Mouse (Mus musculus) embryonic fibroblast, embryonic 13.5 days (primary cell): Measurements from ENCODE around the gene Nmur1. TPM values are rescaled to one million over a fixed set of nuclear protein-coding genes. Genes with fewer than 3 reads are reported as not detected.
A peak's percentile ranks its signal among the peaks of the same experiment; 100 is the strongest.

Experiments
- H3K27ac ChIP-seq: 2 replicates; pipeline ENCODE4 v1.5.1; 2012; ENCODE audit warnings: low read length, control low read depth, inconsistent platforms; ENCODE audit not compliant: insufficient read depth
- H3K4me1 ChIP-seq: 2 replicates; pipeline ENCODE4 v1.6.1; 2011; ENCODE audit warnings: low read length; ENCODE audit not compliant: control insufficient read depth, insufficient read depth
- H3K4me3 ChIP-seq: 2 replicates; pipeline ENCODE4 v1.5.1; 2011; ENCODE audit warnings: mild to moderate bottlenecking, control low read depth, low read length; ENCODE audit not compliant: insufficient read depth
- CTCF ChIP-seq: IDR thresholded peaks from 2 replicates; pipeline ENCODE4 v1.5.1; 2011; ENCODE audit warnings: mild to moderate bottlenecking, control low read depth, low read length, moderate library complexity, borderline replicate concordance; ENCODE audit not compliant: insufficient read depth
- POLR2A ChIP-seq: IDR thresholded peaks from 2 replicates; pipeline ENCODE4 v1.6.1; 2011; ENCODE audit warnings: low read depth, mild to moderate bottlenecking, control low read depth, low read length, moderate library complexity
- polyA plus RNA-seq: library from polyadenylated mRNA; stranded (reverse); fragments of >200 nt; gene quantifications from 2 replicates; pipeline ENCODE4 v1.2.4, GENCODE M21; 2011; ENCODE audit warnings: low read depth; ENCODE audit not compliant: missing spikeins, insufficient read length

The Nmur1 gene
- polyA plus RNA-seq, 1 experiment = not detected

DNA sequence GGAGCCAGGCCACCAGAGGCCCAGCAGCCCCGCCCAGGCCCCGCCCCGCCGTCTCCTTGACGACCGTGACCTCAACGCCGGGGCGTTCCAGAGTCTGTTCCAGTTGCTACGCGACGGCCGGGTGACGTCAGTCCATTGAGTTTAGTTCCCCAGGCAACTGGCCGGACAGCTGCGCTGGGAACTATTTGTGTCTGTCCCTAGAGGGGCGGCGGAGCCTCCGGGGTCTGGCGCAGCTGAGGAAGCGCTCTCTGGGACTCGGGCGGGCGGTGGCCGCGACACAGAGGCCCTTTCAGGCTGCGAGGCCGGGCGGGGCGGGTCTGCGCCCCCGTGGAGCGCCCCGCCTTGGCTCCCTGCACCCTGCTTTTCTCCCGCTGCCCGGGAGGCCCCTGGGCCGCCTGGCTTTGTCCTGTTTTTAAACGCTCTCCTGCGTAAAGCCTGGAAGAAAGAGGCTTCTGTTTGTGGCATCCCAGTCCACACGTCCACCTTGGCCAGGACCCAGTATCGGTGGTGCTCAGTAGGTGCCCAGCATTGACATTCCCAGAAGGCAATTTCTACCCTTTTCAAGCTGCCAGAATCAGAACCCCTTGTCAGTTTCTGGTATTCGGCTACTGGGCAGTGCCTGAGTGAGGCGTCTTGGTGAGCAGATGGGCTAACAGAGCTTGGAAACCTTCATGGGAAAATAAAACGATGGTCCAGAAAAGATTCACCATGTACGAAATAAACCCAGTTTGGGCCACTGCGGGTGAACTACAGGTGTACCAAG is 8.6 kb upstream of the Nmur1 start:
- peaks cover 14% of the 10 kb centered on the region for H3K4me1 ChIP-seq
- H3K27ac ChIP-seq = peak overlapping the region; percentile 96
- no peak for TF ChIP-seq CTCF
- TF ChIP-seq POLR2A = peak; percentile 42
- H3K4me3 ChIP-seq = peak overlapping the region; percentile 17

DNA sequence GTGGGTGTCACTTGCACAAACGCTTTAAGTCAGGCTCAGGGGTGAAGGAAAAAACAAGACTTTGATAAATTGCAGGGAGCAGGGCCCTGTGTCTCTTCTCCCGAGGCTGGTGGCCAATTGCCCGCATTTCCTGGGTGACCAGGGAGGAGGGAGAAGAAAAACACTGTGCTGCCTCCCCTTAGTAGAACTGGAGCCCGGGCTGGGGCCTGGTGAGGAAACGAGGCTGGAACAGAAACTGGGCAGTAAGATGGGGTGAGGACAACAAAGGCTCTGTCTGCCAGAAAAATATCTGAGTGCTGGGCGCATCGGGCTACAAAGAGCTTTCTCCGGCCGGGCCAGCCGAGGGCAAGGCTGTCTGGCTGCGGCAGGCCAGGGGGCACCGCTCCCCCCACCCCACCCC is 8.0 kb upstream of the Nmur1 start:
- Histone ChIP-seq H3K4me3 (no peak overlapping the region), H3K4me1 (peaks cover 12% of the 10 kb centered on the region), H3K27ac (peak overlapping the region; percentile 84)
- TF ChIP-seq POLR2A (peak; percentile 39), CTCF (no peak)

DNA sequence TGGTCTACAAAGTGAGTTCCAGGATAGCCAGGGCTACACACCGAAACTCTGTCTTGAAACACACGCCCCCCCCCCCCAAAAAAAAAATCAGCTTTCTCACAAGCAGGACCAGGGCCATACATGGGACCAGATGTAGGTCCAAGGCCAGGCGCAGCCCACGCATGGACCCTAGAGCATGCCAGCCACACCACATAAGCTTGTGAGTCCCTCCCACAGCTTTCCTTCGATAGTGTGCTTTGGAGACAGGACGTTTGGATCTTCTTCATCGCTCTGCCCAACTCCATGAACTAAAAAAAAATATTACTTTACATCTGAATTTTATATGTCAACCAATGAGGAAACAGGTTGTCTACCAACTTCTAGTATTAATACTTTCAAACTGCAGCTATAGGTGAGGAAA is 7.3 kb upstream of the Nmur1 start:
- H3K4me3 ChIP-seq = no peak overlapping the region
- peaks cover 9% of the 10 kb centered on the region for H3K4me1 ChIP-seq
- no peak for TF ChIP-seq POLR2A
- TF ChIP-seq CTCF = no peak
- H3K27ac ChIP-seq = no peak overlapping the region

DNA sequence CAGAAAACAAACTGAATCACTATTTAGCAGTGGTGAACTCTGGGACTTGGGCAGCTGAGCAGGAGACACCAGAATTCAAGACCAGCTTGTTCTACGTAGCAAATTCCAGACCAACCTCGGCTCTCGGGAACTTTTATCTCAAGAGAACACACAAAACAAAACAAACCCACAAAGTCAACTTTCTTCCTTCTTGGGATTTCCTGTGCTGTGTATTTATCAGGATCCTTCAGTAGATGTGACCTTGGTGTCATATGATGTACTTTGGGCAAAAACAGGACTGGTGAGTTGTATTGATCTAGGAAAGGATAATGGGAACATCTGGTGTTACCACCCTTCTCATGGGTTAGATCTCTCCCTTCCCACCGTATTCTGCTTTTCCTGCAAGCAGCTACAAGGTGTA is 6.8 kb upstream of the Nmur1 start:
- Histone ChIP-seq H3K4me3 (no peak overlapping the region), H3K27ac (no peak overlapping the region), H3K4me1 (peaks cover 5% of the 10 kb centered on the region)
- TF ChIP-seq CTCF (no peak), POLR2A (no peak)

DNA sequence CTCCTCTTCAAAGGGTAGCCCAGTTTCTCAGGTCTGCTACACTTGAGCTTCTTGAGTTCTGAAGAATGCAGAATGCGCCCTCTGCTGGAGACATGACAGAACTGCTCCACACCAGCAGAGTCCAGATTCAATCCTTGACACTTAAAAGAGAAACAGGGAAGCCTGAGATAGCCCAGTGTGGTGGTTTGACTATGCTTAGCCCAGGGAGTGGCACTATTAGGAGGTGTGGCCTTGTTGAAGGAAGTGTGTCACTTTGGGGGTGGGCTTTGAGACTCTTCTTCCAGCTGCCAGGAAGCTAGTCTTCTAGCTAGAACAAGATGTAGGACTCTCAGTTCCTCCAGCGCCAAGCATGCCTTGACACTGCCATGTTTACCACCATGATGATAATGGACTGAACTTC is 4.0 kb upstream of the Nmur1 start:
- Histone ChIP-seq H3K4me3 (no peak overlapping the region), H3K27ac (no peak overlapping the region)

DNA sequence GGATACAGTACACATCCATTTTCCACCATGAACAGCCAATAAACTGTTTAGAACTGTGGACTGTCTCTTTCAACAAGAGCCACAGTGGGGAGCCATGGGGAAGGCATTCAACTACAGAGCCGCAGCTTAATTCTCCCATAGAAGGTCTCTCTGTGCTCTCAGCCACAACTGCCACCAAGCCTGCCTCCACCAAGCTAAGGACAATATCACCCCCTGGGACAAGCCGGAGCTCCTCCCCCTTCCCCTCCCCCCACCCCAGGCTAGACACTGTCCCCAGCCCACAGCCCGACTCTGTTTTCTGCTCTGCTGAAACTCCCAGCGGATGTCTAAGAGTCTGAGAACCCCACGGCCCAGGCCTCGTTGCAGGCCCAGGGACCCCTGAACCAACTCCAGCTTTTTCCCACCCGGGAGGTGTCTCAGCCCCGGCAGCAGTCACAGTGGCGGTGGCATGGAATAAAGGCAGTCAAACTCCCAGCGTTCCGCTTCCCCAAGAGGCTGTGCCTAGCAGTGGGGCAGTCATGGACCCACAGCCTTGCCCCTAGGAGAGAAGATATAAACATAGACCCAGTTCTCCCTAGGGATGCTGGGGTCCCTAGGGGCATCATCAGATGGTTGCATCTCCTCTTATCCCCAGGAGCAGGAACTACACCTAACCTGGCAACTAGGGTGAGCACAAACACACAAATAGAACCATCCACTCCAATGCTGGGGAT is 1.0 kb downstream of the Nmur1 start:
- Histone ChIP-seq H3K4me3 (no peak overlapping the region), H3K27ac (no peak overlapping the region), H3K4me1 (no peaks in the 10 kb centered on the region)
- no peak for TF ChIP-seq CTCF
- TF ChIP-seq POLR2A = no peak

More for the DNA sequence above, 4.0 kb upstream of the Nmur1 start:
- TF ChIP-seq CTCF = peak; percentile 68; the same call in 1 of the 2 replicates
- TF ChIP-seq POLR2A = no peak
- H3K4me1 ChIP-seq = no peaks in the 10 kb centered on the region

DNA sequence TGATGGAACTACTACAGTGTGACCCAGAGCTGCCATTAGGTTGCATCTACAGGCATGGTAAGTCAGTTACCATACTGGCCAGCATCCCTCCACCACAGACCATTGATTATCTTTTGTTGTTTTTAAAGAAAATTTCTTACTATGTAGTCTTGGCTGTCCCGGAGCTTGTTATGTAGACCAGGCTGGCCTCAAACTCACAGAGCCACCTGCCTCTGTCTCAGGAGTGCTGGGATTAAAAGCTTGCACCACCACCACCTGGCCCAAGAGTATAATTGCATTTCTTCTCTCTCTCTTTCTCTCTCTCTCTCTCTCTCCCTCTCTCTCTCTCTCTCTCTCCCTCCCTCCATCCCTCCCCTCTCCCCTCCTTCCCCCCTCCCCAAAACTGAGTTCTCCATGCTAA is 1.7 kb downstream of the Nmur1 start:
- no peak for TF ChIP-seq CTCF
- TF ChIP-seq POLR2A = no peak
- Histone ChIP-seq H3K4me1 (no peaks in the 10 kb centered on the region), H3K27ac (no peak overlapping the region), H3K4me3 (no peak overlapping the region)

DNA sequence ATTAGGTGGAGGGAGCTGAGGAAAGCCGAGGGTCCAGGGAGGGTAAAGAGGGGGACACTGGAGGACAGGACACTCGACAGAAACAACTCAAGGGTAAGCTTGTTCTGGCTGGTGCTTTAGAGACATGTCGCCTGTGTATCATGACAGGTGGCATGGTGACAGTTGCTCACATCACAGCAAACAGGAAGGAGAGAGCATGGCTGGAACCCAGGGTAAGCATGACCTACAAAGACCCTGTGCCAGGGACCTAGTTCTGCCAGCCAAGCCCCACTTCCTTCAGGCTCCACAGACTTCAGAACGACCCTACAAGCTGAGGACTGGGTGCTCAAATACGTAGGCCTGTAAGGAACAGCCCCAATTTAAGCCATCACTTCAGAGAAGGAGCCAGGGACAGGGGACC is 2.1 kb downstream of the Nmur1 start:
- no peak for TF ChIP-seq POLR2A
- no peak for TF ChIP-seq CTCF
- no peak overlapping the region for H3K4me3 ChIP-seq
- H3K4me1 ChIP-seq = no peaks in the 10 kb centered on the region
- H3K27ac ChIP-seq = no peak overlapping the region

DNA sequence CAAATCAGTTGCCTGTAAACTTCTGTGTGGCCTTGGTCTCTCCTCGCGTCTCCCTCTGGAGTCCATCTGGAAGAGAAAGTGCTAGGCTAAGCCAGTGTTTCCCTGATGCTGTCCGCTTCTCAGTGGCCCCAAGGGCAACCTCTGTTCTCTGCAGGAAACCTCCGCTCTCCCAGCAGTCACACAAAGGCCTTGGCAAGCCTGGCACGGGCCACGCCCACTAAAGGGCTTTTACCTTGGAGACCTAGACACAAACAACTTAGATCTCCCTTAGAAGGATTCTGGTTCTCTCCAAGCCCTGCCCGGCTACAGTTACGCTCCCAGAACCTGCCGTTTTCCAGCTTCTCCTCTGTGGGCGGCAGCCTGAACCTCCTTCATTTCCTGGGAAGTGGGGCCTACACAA is 5.0 kb downstream of the Nmur1 start:
- no peak overlapping the region for H3K4me3 ChIP-seq
- H3K27ac ChIP-seq = no peak overlapping the region
- no peaks in the 10 kb centered on the region for H3K4me1 ChIP-seq
- TF ChIP-seq CTCF (no peak), POLR2A (no peak)

DNA sequence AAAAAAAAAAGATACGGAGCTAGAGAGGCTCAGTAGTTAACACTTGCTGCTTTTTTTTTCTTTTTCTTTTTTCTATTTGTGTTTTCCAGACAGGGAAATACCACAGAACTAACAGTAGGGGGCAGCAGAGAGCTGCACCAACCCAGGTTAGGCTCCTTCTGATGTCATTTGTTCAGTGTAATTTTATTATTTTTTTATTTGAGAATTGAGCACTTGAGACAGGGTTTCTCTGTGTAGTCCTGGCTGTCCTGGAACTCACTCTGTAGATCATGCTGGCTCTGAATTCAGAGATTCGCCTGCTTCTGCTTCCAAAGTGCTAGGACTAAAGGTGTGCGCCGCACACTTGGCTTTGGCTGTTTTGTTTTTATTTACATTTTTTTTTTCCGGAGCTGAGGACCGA is 9.7 kb downstream of the Nmur1 start:
- TF ChIP-seq POLR2A (no peak), CTCF (peak; percentile 49; the same call in 1 of the 2 replicates)
- H3K4me3 ChIP-seq = no peak overlapping the region
- no peak overlapping the region for H3K27ac ChIP-seq
- H3K4me1 ChIP-seq = no peaks in the 10 kb centered on the region
